Mouse (Mus musculus) heart, embryonic 10.5 days (tissue): ENCODE data around the gene Ruvbl1. TPM values are rescaled to one million over a fixed set of nuclear protein-coding genes. Genes with fewer than 3 reads are reported as not detected.
A peak's percentile ranks its signal among the peaks of the same experiment; 100 is the strongest.

Experiments
- DNase-seq: peaks from one replicate; pipeline ENCODE4 v3.0.0-alpha.2; 2017; ENCODE audit warnings: low spot score
- H3K27ac ChIP-seq: fragments of 300-500 bp; sonication (generic); 2 replicates; pipeline ENCODE4 v1.5.1; 2016; ENCODE audit warnings: mild to moderate bottlenecking
- H3K27me3 ChIP-seq: fragments of 300-500 bp; sonication (generic); 2 replicates; pipeline ENCODE4 v1.6.1; 2016; ENCODE audit warnings: mild to moderate bottlenecking; ENCODE audit not compliant: poor library complexity, insufficient read depth, severe bottlenecking
- H3K36me3 ChIP-seq: fragments of 300-500 bp; sonication (generic); 2 replicates; pipeline ENCODE4 v1.6.1; 2016; ENCODE audit warnings: mild to moderate bottlenecking, moderate library complexity
- H3K4me1 ChIP-seq: fragments of 300-500 bp; sonication (generic); 2 replicates; pipeline ENCODE4 v1.6.1; 2016; ENCODE audit warnings: mild to moderate bottlenecking
- H3K4me3 ChIP-seq: fragments of 300-500 bp; sonication (generic); 2 replicates; pipeline ENCODE4 v1.5.1; 2016; ENCODE audit warnings: mild to moderate bottlenecking, moderate library complexity
- H3K9me3 ChIP-seq: fragments of 300-500 bp; sonication (generic); 2 replicates; pipeline ENCODE4 v1.6.1; 2016; ENCODE audit warnings: mild to moderate bottlenecking, moderate library complexity
- WGBS: fragments of 180-500 bp; shearing (Covaris S2); methylation state at CpG from one replicate; pipeline ENCODE4 v1.1.7; 2016; 5-methylcytosine and 5-hydroxymethylcytosine counted together
- polyA plus RNA-seq: library from polyadenylated mRNA; unstranded; fragments of >200 nt; fragmentation: Nextera tagmentation; extraction: Ambion mirVana; gene quantifications from 2 replicates; pipeline ENCODE4 v1.2.1, GENCODE M21; 2016

Gene Ruvbl1
- 115 and 169 TPM in 2 replicates for polyA plus RNA-seq

GRCm38 (mm10) chr6:88465181-88465920 lies at the start of gene Ruvbl1:
Gene Ruvbl1, plus strand, starts transcription at chr6:88465409.
- DNase-seq = peak; percentile 95
- Histone ChIP-seq H3K36me3 (peaks cover 29% of the 10 kb centered on the region), H3K27ac (peak within 1 kb of the TSS; percentile 87), H3K9me3 (no peaks in the 10 kb centered on the region), H3K4me3 (peak within 1 kb of the TSS; percentile 79), H3K4me1 (peaks cover 12% of the 10 kb centered on the region), H3K27me3 (no peaks in the 10 kb centered on the region)
- under 1% methylated on average over 42 of the region's 42 CpGs for WGBS

GRCm38 (mm10) chr6:88416130-88416758 lies 49.0 kb upstream of the Ruvbl1 start:
- H3K4me3 ChIP-seq = no peak overlapping the region
- DNase-seq = no peak
- H3K27me3 ChIP-seq = no peaks in the 10 kb centered on the region
- H3K36me3 ChIP-seq = no peaks in the 10 kb centered on the region
- H3K9me3 ChIP-seq = no peaks in the 10 kb centered on the region
- peaks cover 15% of the 10 kb centered on the region for H3K4me1 ChIP-seq
- 83% methylated on average over 7 of the region's 7 CpGs for WGBS
- no peak overlapping the region for H3K27ac ChIP-seq

GRCm38 (mm10) chr6:88431202-88431601 lies 34.0 kb upstream of the Ruvbl1 start:
- Histone ChIP-seq H3K4me3 (no peak overlapping the region), H3K9me3 (no peaks in the 10 kb centered on the region), H3K27me3 (no peaks in the 10 kb centered on the region), H3K27ac (no peak overlapping the region), H3K36me3 (no peaks in the 10 kb centered on the region), H3K4me1 (peaks cover 16% of the 10 kb centered on the region)
- 13% methylated on average over 4 of the region's 4 CpGs for WGBS
- peak; percentile 79 for DNase-seq

GRCm38 (mm10) chr6:88435609-88436008 lies 29.6 kb upstream of the Ruvbl1 start:
- Histone ChIP-seq H3K9me3 (no peaks in the 10 kb centered on the region), H3K27ac (no peak overlapping the region), H3K27me3 (no peaks in the 10 kb centered on the region), H3K4me3 (no peak overlapping the region), H3K4me1 (peaks cover 29% of the 10 kb centered on the region), H3K36me3 (no peaks in the 10 kb centered on the region)
- 88% methylated on average over 7 of the region's 7 CpGs for WGBS
- no peak for DNase-seq

GRCm38 (mm10) chr6:88439056-88439455 lies 26.2 kb upstream of the Ruvbl1 start:
- 88% methylated on average over 4 of the region's 4 CpGs for WGBS
- H3K4me1 ChIP-seq = peaks cover 23% of the 10 kb centered on the region
- no peak overlapping the region for H3K27ac ChIP-seq
- H3K9me3 ChIP-seq = no peaks in the 10 kb centered on the region
- DNase-seq = no peak
- H3K27me3 ChIP-seq = no peaks in the 10 kb centered on the region
- H3K36me3 ChIP-seq = no peaks in the 10 kb centered on the region
- no peak overlapping the region for H3K4me3 ChIP-seq

- Histone ChIP-seq H3K27me3 (peaks cover 3% of the 10 kb centered on the region; the same call in 1 of the 2 replicates), H3K4me1 (peaks cover 32% of the 10 kb centered on the region), H3K4me3 (no peak overlapping the region), H3K27ac (no peak overlapping the region), H3K9me3 (no peaks in the 10 kb centered on the region), H3K36me3 (no peaks in the 10 kb centered on the region)
- no peak for DNase-seq
- 72% methylated on average over 3 of the region's 3 CpGs for WGBS
These were observed 22.7 kb upstream of the Ruvbl1 start for GRCm38 (mm10) chr6:88442551-88442950.

- DNase-seq = no peak
- Histone ChIP-seq H3K27ac (no peak overlapping the region), H3K4me1 (peaks cover 33% of the 10 kb centered on the region), H3K9me3 (no peaks in the 10 kb centered on the region), H3K4me3 (no peak overlapping the region), H3K27me3 (peaks cover 12% of the 10 kb centered on the region; the same call in 1 of the 2 replicates), H3K36me3 (no peaks in the 10 kb centered on the region)
- 79% methylated on average over 3 of the region's 3 CpGs for WGBS
These were observed 21.8 kb upstream of the Ruvbl1 start for GRCm38 (mm10) chr6:88443446-88443845.

GRCm38 (mm10) chr6:88444076-88444750 lies 21.0 kb upstream of the Ruvbl1 start:
- WGBS = 87% methylated on average over 7 of the region's 7 CpGs
- DNase-seq = no peak

GRCm38 (mm10) chr6:88445661-88446060 lies 19.5 kb upstream of the Ruvbl1 start:
- peak overlapping the region; percentile 78 for H3K4me3 ChIP-seq
- no peak for DNase-seq
- H3K27ac ChIP-seq = peak overlapping the region; percentile 89
- peaks cover 19% of the 10 kb centered on the region for H3K4me1 ChIP-seq
- no peaks in the 10 kb centered on the region for H3K9me3 ChIP-seq
- H3K36me3 ChIP-seq = no peaks in the 10 kb centered on the region
- peaks cover 18% of the 10 kb centered on the region; the same call in 1 of the 2 replicates for H3K27me3 ChIP-seq
- WGBS = 11% methylated on average over 5 of the region's 5 CpGs

More at GRCm38 (mm10) chr6:88444076-88444750, 21.0 kb upstream of the Ruvbl1 start:
- H3K27me3 ChIP-seq = peaks cover 13% of the 10 kb centered on the region; the same call in 1 of the 2 replicates
- peaks cover 33% of the 10 kb centered on the region for H3K4me1 ChIP-seq
- no peaks in the 10 kb centered on the region for H3K9me3 ChIP-seq
- H3K4me3 ChIP-seq = no peak overlapping the region
- H3K27ac ChIP-seq = no peak overlapping the region
- no peaks in the 10 kb centered on the region for H3K36me3 ChIP-seq

- DNase-seq = peak; percentile 91
- peak within 1 kb of the TSS; percentile 78 for H3K4me3 ChIP-seq
- no peaks in the 10 kb centered on the region for H3K36me3 ChIP-seq
- peaks cover 14% of the 10 kb centered on the region; the same call in 1 of the 2 replicates for H3K4me1 ChIP-seq
- WGBS = under 1% methylated on average over 71 of the region's 72 CpGs
- no peaks in the 10 kb centered on the region for H3K9me3 ChIP-seq
- H3K27me3 ChIP-seq = peaks cover 18% of the 10 kb centered on the region; the same call in 1 of the 2 replicates
- H3K27ac ChIP-seq = peak within 1 kb of the TSS; percentile 89
These were observed 18.9 kb upstream of the Ruvbl1 start, which contains the start of gene Eefsec for GRCm38 (mm10) chr6:88446063-88447002. Gene Eefsec, minus strand, starts transcription at chr6:88446539.

- peaks cover 18% of the 10 kb centered on the region; the same call in 1 of the 2 replicates for H3K27me3 ChIP-seq
- no peaks in the 10 kb centered on the region for H3K36me3 ChIP-seq
- H3K27ac ChIP-seq = no peak overlapping the region
- H3K4me3 ChIP-seq = no peak overlapping the region
- peaks cover 14% of the 10 kb centered on the region; the same call in 1 of the 2 replicates for H3K4me1 ChIP-seq
- WGBS = 53% methylated on average over 4 of the region's 4 CpGs
- no peak for DNase-seq
- H3K9me3 ChIP-seq = no peaks in the 10 kb centered on the region
These were observed 17.8 kb upstream of the Ruvbl1 start for GRCm38 (mm10) chr6:88447454-88447853.

GRCm38 (mm10) chr6:88454545-88454944 lies 10.7 kb upstream of the Ruvbl1 start:
- H3K27ac ChIP-seq = no peak overlapping the region
- no peaks in the 10 kb centered on the region for H3K4me1 ChIP-seq
- DNase-seq = no peak
- 0 out of 2 replicates have a peak, but pooled peaks cover 2% of the 10 kb centered on the region for H3K27me3 ChIP-seq
- WGBS = 59% methylated on average over 2 of the region's 2 CpGs
- no peak overlapping the region for H3K4me3 ChIP-seq
- no peaks in the 10 kb centered on the region for H3K36me3 ChIP-seq
- H3K9me3 ChIP-seq = no peaks in the 10 kb centered on the region
